Mouse (Mus musculus) liver, embryonic 14 days (tissue): ENCODE measurements around the gene Gbp2b. TPM values are rescaled to one million over a fixed set of nuclear protein-coding genes. Genes with fewer than 3 reads are reported as not detected.

Experiments used
- polyA plus RNA-seq: library from polyadenylated mRNA; depleted of rRNA; stranded (reverse); fragments of >200 nt; gene quantifications from 2 replicates; pipeline ENCODE4 v1.2.3, GENCODE M21; 2012; rRNA removed

Gene Gbp2b
- polyA plus RNA-seq, result 0.01 and 0.02 TPM in 2 replicates

DNA sequence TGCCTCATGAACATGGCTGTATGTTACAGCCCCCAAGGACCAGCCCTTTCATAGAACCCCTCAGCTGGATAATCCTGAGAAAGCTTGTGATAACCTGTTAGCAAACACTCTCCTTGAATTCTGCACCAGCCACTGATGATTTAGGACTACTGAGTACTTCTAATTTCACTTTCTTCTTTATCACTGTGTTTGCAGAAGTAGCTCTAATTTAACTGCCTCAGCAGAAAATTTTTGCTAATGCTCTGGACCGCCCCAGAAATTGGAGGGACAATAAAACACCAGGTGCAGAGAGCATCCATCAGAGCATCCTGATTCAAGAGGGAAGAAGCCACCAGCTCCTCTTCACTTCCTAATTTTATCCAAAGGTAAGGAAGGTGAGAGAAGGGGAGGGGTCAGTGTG, at the start of gene Gbp2b:
Gene Gbp2b (plus strand): TSS at position 301 of the 400 bp plus-strand sequence.

DNA sequence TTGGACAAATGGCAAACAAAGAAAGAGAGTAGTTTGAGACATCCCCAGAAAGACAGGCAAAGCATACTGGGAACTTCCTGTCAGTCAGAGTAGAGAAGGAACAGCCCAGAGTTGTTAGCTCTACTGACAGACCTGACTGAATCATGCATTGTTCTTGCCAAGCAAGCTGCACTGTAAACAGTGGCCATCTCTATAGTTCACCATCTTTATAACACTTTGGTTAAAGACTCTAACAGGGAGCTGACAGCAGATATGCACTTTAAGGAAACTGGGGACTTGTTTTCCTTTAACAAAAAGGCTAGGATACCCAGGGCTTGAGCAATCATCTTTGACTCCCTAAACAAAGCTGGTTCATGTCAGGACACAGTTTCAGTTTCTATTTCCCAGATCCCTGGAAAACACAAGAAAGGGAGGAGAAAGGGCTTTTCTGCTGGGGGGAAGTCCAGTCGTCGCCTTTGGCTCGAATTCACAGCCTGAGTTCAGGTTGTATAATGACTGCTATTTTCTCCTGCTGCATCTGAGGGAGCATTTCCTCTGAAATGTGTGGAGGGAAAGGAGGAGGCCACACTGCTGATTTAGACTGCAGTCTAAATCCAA, 34.9 kb upstream of the Gbp2b start, which contains the start of gene Gbp3:
Gene Gbp3 (plus strand): TSS at position 395 of the 597 bp plus-strand sequence.

GRCm38 (mm10) chr3:142620111-142620955, 25.7 kb downstream of the Gbp2b start, which contains the start of gene Gbp2:
Gene Gbp2, plus strand, starts transcription at chr3:142620602.

Other genes starting within 250 kb of the Gbp2b start
- 7.6 and 8.5 TPM in 2 replicates for gene Pdlim5, start 199.2 kb upstream of the Gbp2b start, polyA plus RNA-seq
- gene Gbp5, start 100.9 kb upstream of the Gbp2b start, polyA plus RNA-seq, result 0.22 and 0.26 TPM in 2 replicates
- 1.0 and 1.4 TPM in 2 replicates for gene Gbp7, start 64.5 kb upstream of the Gbp2b start, polyA plus RNA-seq
- 1.3 and 1.9 TPM in 2 replicates for gene Gbp3, start 34.8 kb upstream of the Gbp2b start, polyA plus RNA-seq
- 1.4 and 1.5 TPM in 2 replicates for gene Gbp2, start 25.8 kb downstream of the Gbp2b start, polyA plus RNA-seq
- gene Kyat3, start 106.2 kb downstream of the Gbp2b start, polyA plus RNA-seq, result 5.4 and 6.6 TPM in 2 replicates
- 28.5 and 32.6 TPM in 2 replicates for gene Gtf2b, start 170.2 kb downstream of the Gbp2b start, polyA plus RNA-seq